Mouse (Mus musculus) heart, embryonic 16.5 days (tissue): Measurements from ENCODE around the gene B3gnt8. TPM values are rescaled to one million over a fixed set of nuclear protein-coding genes. Genes with fewer than 3 reads are reported as not detected.
A peak's percentile ranks its signal among the peaks of the same experiment; 100 is the strongest.

ENCODE experiments used
- ATAC-seq: fragments of 200-750 bp; cut with Nextera tagmentation; replicated peaks from 2 replicates; pipeline ENCODE4 v1.8.0; 2017; ENCODE audit warnings: moderate number of reproducible peaks; ENCODE audit not compliant: insufficient read depth, low FRiP score; ENCODE audit errors: extremely low read depth
- H3K27ac ChIP-seq: fragments of 300-500 bp; sonication (generic); 2 replicates; pipeline ENCODE4 v1.5.1; 2014; ENCODE audit warnings: mild to moderate bottlenecking, low read length, control low read depth, moderate library complexity
- H3K27me3 ChIP-seq: fragments of 300-500 bp; sonication (generic); 2 replicates; pipeline ENCODE4 v1.6.1; 2014; ENCODE audit warnings: low read length, mixed read lengths; ENCODE audit not compliant: control insufficient read depth, insufficient read depth
- H3K36me3 ChIP-seq: fragments of 300-500 bp; sonication (generic); 2 replicates; pipeline ENCODE4 v1.6.1; 2014; ENCODE audit not compliant: control insufficient read depth, insufficient read depth
- H3K4me1 ChIP-seq: fragments of 300-500 bp; sonication (generic); 2 replicates; pipeline ENCODE4 v1.6.1; 2014; ENCODE audit warnings: low read length, mixed read lengths; ENCODE audit not compliant: control insufficient read depth, insufficient read depth
- H3K4me2 ChIP-seq: fragments of 300-500 bp; sonication (generic); 2 replicates; pipeline ENCODE4 v1.6.1; 2014; ENCODE audit warnings: low read depth, mild to moderate bottlenecking, control low read depth, low read length
- H3K4me3 ChIP-seq: fragments of 300-500 bp; sonication (generic); 2 replicates; pipeline ENCODE4 v1.5.1; 2014; ENCODE audit warnings: mild to moderate bottlenecking, control low read depth, low read length
- H3K9ac ChIP-seq: fragments of 300-500 bp; sonication (generic); 2 replicates; pipeline ENCODE4 v1.6.1; 2014; ENCODE audit warnings: low read length, control low read depth
- H3K9me3 ChIP-seq: fragments of 300-500 bp; sonication (generic); replicated peaks from 2 replicates; pipeline ENCODE4 v1.6.1; 2016; ENCODE audit warnings: low read length; ENCODE audit not compliant: control insufficient read depth
- WGBS: fragments of 180-500 bp; shearing (Covaris S2); extraction: QIAGEN DNeasy Blood & Tissue Kit; methylation state at CpG from one replicate; pipeline ENCODE4 v1.1.7; 2014; 5-methylcytosine and 5-hydroxymethylcytosine counted together
- polyA plus RNA-seq: library from polyadenylated mRNA; unstranded; fragments of >200 nt; fragmentation: Nextera tagmentation; extraction: Ambion mirVana; gene quantifications from 2 replicates; pipeline ENCODE4 v1.2.1, GENCODE M21; 2015

Gene B3gnt8
- polyA plus RNA-seq, 1 experiment from 2014 or later: 9.0 TPM

DNA sequence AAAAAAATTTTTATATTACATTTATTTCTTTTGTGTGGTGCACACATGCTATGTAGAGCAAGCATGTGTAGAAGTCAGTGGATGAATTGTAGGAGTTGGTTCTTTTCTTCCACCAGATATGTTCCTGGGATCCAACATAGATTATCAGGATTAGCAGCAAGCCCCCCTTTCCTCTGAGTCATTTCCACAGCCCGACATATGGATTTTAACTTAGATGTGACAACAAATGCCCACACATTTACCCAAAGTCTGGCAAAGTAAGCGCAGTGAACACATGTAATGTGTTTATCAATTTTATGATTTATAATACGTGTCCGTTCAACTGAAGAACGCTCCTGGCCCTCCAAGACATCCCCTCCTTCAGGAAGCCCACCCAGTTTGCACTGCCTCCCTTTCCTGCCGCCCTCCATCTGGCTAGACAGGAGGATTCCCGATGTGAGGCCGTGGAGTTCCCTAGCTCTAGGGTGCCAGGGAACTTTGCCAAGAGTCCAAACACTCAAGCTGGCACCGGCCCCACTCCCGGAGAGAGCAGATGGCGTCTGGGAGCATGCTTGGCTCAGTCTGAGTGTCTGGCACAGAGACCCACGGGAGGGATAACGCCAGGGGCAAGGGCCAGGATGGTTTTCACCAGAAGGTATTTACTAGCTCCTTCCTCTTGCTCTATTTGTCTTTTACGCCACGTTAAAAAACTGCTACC is 49.8 kb downstream of the B3gnt8 start:
- peaks cover 22% of the 10 kb centered on the region for H3K27me3 ChIP-seq
- no peaks in the 10 kb centered on the region for H3K9me3 ChIP-seq
- peak; percentile 11; the same call in 1 of the 2 replicates for ATAC-seq
- H3K27ac ChIP-seq: peak overlapping the region; percentile 42
- no peak overlapping the region for H3K4me2 ChIP-seq
- no peaks in the 10 kb centered on the region for H3K36me3 ChIP-seq
- H3K4me3 ChIP-seq: no peak overlapping the region
- H3K9ac ChIP-seq: no peak overlapping the region
- H3K4me1 ChIP-seq: peaks cover 31% of the 10 kb centered on the region
- 39% methylated on average over 15 of the region's 15 CpGs for WGBS

GRCm38 (mm10) chr7:25677013-25677412 is 50.6 kb downstream of the B3gnt8 start:
- H3K4me1 ChIP-seq: peaks cover 31% of the 10 kb centered on the region
- WGBS: 89% methylated on average over 7 of the region's 7 CpGs
- no peak overlapping the region for H3K4me3 ChIP-seq
- no peak for ATAC-seq
- no peaks in the 10 kb centered on the region for H3K36me3 ChIP-seq
- H3K9me3 ChIP-seq: no peaks in the 10 kb centered on the region
- H3K27me3 ChIP-seq: peaks cover 22% of the 10 kb centered on the region
- no peak overlapping the region for H3K9ac ChIP-seq
- no peak overlapping the region for H3K4me2 ChIP-seq
- peak overlapping the region; percentile 42; the same call in 1 of the 2 replicates for H3K27ac ChIP-seq

GRCm38 (mm10) chr7:25679971-25680370 is 53.5 kb downstream of the B3gnt8 start:
- Histone ChIP-seq H3K27me3 (peaks cover 7% of the 10 kb centered on the region), H3K4me3 (peak overlapping the region; percentile 75), H3K36me3 (no peaks in the 10 kb centered on the region), H3K4me2 (peak overlapping the region; percentile 84), H3K4me1 (peaks cover 30% of the 10 kb centered on the region), H3K9me3 (no peaks in the 10 kb centered on the region), H3K27ac (peak overlapping the region; percentile 90), H3K9ac (peak overlapping the region; percentile 75)
- no peak for ATAC-seq
- 4% methylated on average over 6 of the region's 6 CpGs for WGBS

DNA sequence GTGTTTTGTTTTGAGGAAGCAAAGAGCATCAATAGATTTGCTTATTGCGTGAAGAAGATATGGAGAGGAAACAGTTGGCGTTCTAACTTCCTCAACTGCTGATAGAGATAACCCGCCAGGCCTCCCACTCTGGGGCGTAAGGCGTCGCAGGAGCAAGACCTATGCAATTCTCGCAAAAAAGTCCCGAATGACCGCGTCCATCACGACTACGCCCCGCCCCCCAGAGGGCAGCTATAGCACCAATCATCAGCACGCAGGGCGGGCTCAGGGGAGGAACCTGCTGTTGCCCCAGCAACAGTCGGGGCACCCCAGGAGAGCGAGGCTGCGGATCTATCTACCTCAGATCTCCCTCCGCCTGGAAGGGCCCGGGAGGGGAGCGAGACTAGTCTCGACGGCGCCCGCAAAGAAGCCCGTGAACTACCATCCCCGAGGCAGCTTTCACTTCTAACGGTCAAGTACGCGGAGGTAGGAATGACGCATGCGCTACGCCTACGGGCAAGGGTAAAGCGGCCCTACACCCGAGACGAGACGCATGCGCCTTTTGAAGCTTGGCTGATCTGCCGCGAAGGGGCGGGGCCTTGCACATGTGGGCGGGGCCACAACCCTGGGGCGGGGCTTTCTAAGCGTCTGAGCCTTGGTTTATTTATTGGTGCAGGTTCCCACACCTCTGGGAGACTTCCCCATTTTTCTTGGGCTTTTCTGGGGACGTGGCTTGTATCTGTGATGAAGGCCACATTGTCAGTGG is 54.2 kb downstream of the B3gnt8 start, which contains the start of gene B9d2:
Gene B9d2, plus strand, starts transcription at position 267 of the 745 bp plus-strand sequence.
- Histone ChIP-seq H3K4me1 (peaks cover 24% of the 10 kb centered on the region), H3K9ac (peak within 1 kb of the TSS; percentile 75), H3K36me3 (no peaks in the 10 kb centered on the region), H3K4me2 (peak within 1 kb of the TSS; percentile 84), H3K9me3 (no peaks in the 10 kb centered on the region), H3K4me3 (peak within 1 kb of the TSS; percentile 75), H3K27me3 (peaks cover under 1% of the 10 kb centered on the region; the same call in 1 of the 2 replicates), H3K27ac (peak within 1 kb of the TSS; percentile 90)
- under 1% methylated on average over 46 of the region's 46 CpGs for WGBS
- peak; percentile 93 for ATAC-seq

- Histone ChIP-seq H3K27me3 (no peaks in the 10 kb centered on the region), H3K4me3 (peak overlapping the region; percentile 75), H3K9ac (0 out of 2 replicates have a peak overlapping the region, but pooled peaks have one; percentile 26), H3K4me2 (peak overlapping the region; percentile 84), H3K36me3 (no peaks in the 10 kb centered on the region), H3K4me1 (peaks cover 22% of the 10 kb centered on the region), H3K9me3 (no peaks in the 10 kb centered on the region), H3K27ac (0 out of 2 replicates have a peak overlapping the region, but pooled peaks have one; percentile 39)
- WGBS: 48% methylated on average over 15 of the region's 15 CpGs
- no peak for ATAC-seq
Observed at GRCm38 (mm10) chr7:25681341-25682231, 55.1 kb downstream of the B3gnt8 start.

GRCm38 (mm10) chr7:25683474-25684180 is 57.2 kb downstream of the B3gnt8 start:
- Histone ChIP-seq H3K27ac (peak overlapping the region; percentile 56; the same call in 1 of the 2 replicates), H3K36me3 (no peaks in the 10 kb centered on the region)

GRCm38 (mm10) chr7:25684659-25685058 is 58.2 kb downstream of the B3gnt8 start:
- H3K4me1 ChIP-seq: peaks cover 24% of the 10 kb centered on the region
- no peak overlapping the region for H3K4me3 ChIP-seq
- no peaks in the 10 kb centered on the region for H3K27me3 ChIP-seq
- WGBS: 92% methylated on average over 6 of the region's 6 CpGs
- H3K36me3 ChIP-seq: no peaks in the 10 kb centered on the region
- no peak overlapping the region for H3K9ac ChIP-seq
- H3K4me2 ChIP-seq: no peak overlapping the region
- no peak overlapping the region for H3K27ac ChIP-seq
- no peaks in the 10 kb centered on the region for H3K9me3 ChIP-seq
- no peak for ATAC-seq

More at GRCm38 (mm10) chr7:25683474-25684180, 57.2 kb downstream of the B3gnt8 start:
- Histone ChIP-seq H3K4me3 (no peak overlapping the region), H3K27me3 (no peaks in the 10 kb centered on the region), H3K9ac (no peak overlapping the region), H3K9me3 (no peaks in the 10 kb centered on the region), H3K4me1 (peaks cover 22% of the 10 kb centered on the region), H3K4me2 (no peak overlapping the region)
- WGBS: 33% methylated on average over 7 of the region's 7 CpGs
- ATAC-seq: no peak
